Mouse (Mus musculus) cortical plate, adult 2 months (tissue): ENCODE data around the gene Thegl.

Source experiments
- CTCF ChIP-seq: fragments of 200-500 bp; IDR thresholded peaks from 2 replicates; pipeline ENCODE4 v1.5.1; 2011; ENCODE audit warnings: mild to moderate bottlenecking, control low read depth, low read length; ENCODE audit not compliant: insufficient read depth; ENCODE audit errors: extremely low read depth
- POLR2A ChIP-seq: fragments of 200-500 bp; IDR thresholded peaks from 2 replicates; pipeline ENCODE4 v1.6.1; 2011; ENCODE audit warnings: mild to moderate bottlenecking, low read length, control low read depth; ENCODE audit not compliant: insufficient read depth; ENCODE audit errors: extremely low read depth

DNA sequence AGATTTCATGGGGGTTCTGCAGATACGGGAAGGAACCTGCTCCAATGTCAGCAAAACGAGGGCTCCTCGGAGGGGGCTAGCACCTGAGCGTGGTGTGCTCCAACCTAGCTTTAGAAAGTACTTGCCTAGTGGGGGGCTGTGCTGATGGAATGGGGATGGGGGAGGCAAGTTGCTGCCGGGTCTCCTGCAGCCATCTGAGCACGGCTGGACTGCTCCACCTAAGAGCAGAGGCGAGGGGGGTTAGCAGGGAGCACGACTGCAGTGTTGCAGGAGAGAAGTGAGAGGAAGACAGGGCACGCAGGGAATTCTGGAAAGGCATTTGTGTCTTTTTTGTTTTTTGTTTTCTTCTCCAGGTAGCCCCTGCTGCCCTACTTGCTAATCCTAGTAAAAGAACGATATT lies 44.5 kb downstream of the Thegl start:
- TF ChIP-seq CTCF (no peak), POLR2A (no peak)
